Mouse (Mus musculus): ENCODE results near the gene Prdx6. TPM values are rescaled to one million over a fixed set of nuclear protein-coding genes. Genes with fewer than 3 reads are reported as not detected.

Gene Prdx6
- polyA plus RNA-seq, 1 experiment from 2014 or later: 325 TPM

- no peaks in the 10 kb centered on the region for H3K27me3 ChIP-seq (replicated peaks; ENCODE audit: control insufficient read depth, insufficient read depth, low read length)
- H3K9me3 ChIP-seq (ENCODE audit: control insufficient read depth, low read length): no peaks in the 10 kb centered on the region
- WGBS: 68% methylated on average over 11 of the region's 11 CpGs
- ATAC-seq (ENCODE audit: low read depth) (no peak), DNase-seq (ENCODE audit: low spot score) (no peak)
- no peak overlapping the region for H3K9ac ChIP-seq (ENCODE audit: low read depth, low read length)
- peak overlapping the region; percentile 83; the same call in 1 of the 2 replicates for H3K4me2 ChIP-seq (ENCODE audit: low read depth, low read length)
- no peak overlapping the region for H3K27ac ChIP-seq (replicated peaks; ENCODE audit: low read depth, low read length)
- H3K4me3 ChIP-seq (ENCODE audit: low read depth, low read length): no peak overlapping the region; the same call in 1 of the 2 replicates
- H3K36me3 ChIP-seq (ENCODE audit: control insufficient read depth, insufficient read depth, low read length): peaks cover 26% of the 10 kb centered on the region
- peaks cover 24% of the 10 kb centered on the region for H3K4me1 ChIP-seq (ENCODE audit: control insufficient read depth, insufficient read depth, low read length)
Measured at GRCm38 (mm10) chr1:161247643-161248580, 3.1 kb downstream of the Prdx6 start.

GRCm38 (mm10) chr1:161247176-161247575 lies 3.8 kb downstream of the Prdx6 start:
- WGBS: 87% methylated on average over 3 of the region's 3 CpGs
- DNase-seq (ENCODE audit: low spot score) (no peak), ATAC-seq (ENCODE audit: low read depth) (no peak)
- Histone ChIP-seq H3K9ac (ENCODE audit: low read depth, low read length) (no peak overlapping the region), H3K4me1 (ENCODE audit: control insufficient read depth, insufficient read depth, low read length) (peaks cover 24% of the 10 kb centered on the region), H3K27me3 (replicated peaks; ENCODE audit: control insufficient read depth, insufficient read depth, low read length) (no peaks in the 10 kb centered on the region), H3K27ac (replicated peaks; ENCODE audit: low read depth, low read length) (no peak overlapping the region), H3K4me2 (ENCODE audit: low read depth, low read length) (no peak overlapping the region), H3K36me3 (ENCODE audit: control insufficient read depth, insufficient read depth, low read length) (peaks cover 34% of the 10 kb centered on the region), H3K4me3 (ENCODE audit: low read depth, low read length) (no peak overlapping the region), H3K9me3 (ENCODE audit: control insufficient read depth, low read length) (no peaks in the 10 kb centered on the region)

- WGBS: 98% methylated on average over 4 of the region's 4 CpGs
- Histone ChIP-seq H3K9me3 (ENCODE audit: control insufficient read depth, low read length) (no peaks in the 10 kb centered on the region), H3K4me1 (ENCODE audit: control insufficient read depth, insufficient read depth, low read length) (peaks cover 4% of the 10 kb centered on the region; the same call in 1 of the 2 replicates), H3K27me3 (replicated peaks; ENCODE audit: control insufficient read depth, insufficient read depth, low read length) (no peaks in the 10 kb centered on the region), H3K9ac (ENCODE audit: low read depth, low read length) (no peak overlapping the region), H3K27ac (replicated peaks; ENCODE audit: low read depth, low read length) (no peak overlapping the region), H3K4me3 (ENCODE audit: low read depth, low read length) (no peak overlapping the region), H3K36me3 (ENCODE audit: control insufficient read depth, insufficient read depth, low read length) (peaks cover 55% of the 10 kb centered on the region), H3K4me2 (ENCODE audit: low read depth, low read length) (no peak overlapping the region)
- ATAC-seq (ENCODE audit: low read depth) (no peak), DNase-seq (ENCODE audit: low spot score) (no peak)
Measured at GRCm38 (mm10) chr1:161237750-161238149, 13.3 kb downstream of the Prdx6 start.

GRCm38 (mm10) chr1:161237339-161237738 lies 13.7 kb downstream of the Prdx6 start:
- no peak for ATAC-seq (ENCODE audit: low read depth)
- WGBS: 95% methylated on average over 7 of the region's 7 CpGs
- Histone ChIP-seq H3K4me3 (ENCODE audit: low read depth, low read length) (no peak overlapping the region), H3K27me3 (replicated peaks; ENCODE audit: control insufficient read depth, insufficient read depth, low read length) (no peaks in the 10 kb centered on the region), H3K9me3 (ENCODE audit: control insufficient read depth, low read length) (no peaks in the 10 kb centered on the region), H3K4me1 (ENCODE audit: control insufficient read depth, insufficient read depth, low read length) (peaks cover 4% of the 10 kb centered on the region; the same call in 1 of the 2 replicates), H3K9ac (ENCODE audit: low read depth, low read length) (no peak overlapping the region), H3K4me2 (ENCODE audit: low read depth, low read length) (no peak overlapping the region), H3K36me3 (ENCODE audit: control insufficient read depth, insufficient read depth, low read length) (peaks cover 51% of the 10 kb centered on the region), H3K27ac (replicated peaks; ENCODE audit: low read depth, low read length) (no peak overlapping the region)
- no peak for DNase-seq (ENCODE audit: low spot score)

GRCm38 (mm10) chr1:161233226-161233839 lies 17.7 kb downstream of the Prdx6 start:
- ATAC-seq (ENCODE audit: low read depth): peak; percentile 86; the same call in 1 of the 2 replicates

GRCm38 (mm10) chr1:161232181-161232580 lies 18.8 kb downstream of the Prdx6 start:
- H3K27me3 ChIP-seq (replicated peaks; ENCODE audit: control insufficient read depth, insufficient read depth, low read length): no peaks in the 10 kb centered on the region
- 85% methylated on average over 5 of the region's 5 CpGs for WGBS
- DNase-seq (ENCODE audit: low spot score): no peak
- H3K36me3 ChIP-seq (ENCODE audit: control insufficient read depth, insufficient read depth, low read length): peaks cover 7% of the 10 kb centered on the region; the same call in 1 of the 2 replicates
- H3K4me1 ChIP-seq (ENCODE audit: control insufficient read depth, insufficient read depth, low read length): peaks cover 4% of the 10 kb centered on the region; the same call in 1 of the 2 replicates
- no peak overlapping the region for H3K4me2 ChIP-seq (ENCODE audit: low read depth, low read length)
- no peak for ATAC-seq (ENCODE audit: low read depth)
- no peak overlapping the region for H3K9ac ChIP-seq (ENCODE audit: low read depth, low read length)
- no peak overlapping the region for H3K4me3 ChIP-seq (ENCODE audit: low read depth, low read length)
- H3K9me3 ChIP-seq (ENCODE audit: control insufficient read depth, low read length): no peaks in the 10 kb centered on the region
- no peak overlapping the region for H3K27ac ChIP-seq (replicated peaks; ENCODE audit: low read depth, low read length)

More at GRCm38 (mm10) chr1:161233226-161233839, 17.7 kb downstream of the Prdx6 start:
- Histone ChIP-seq H3K4me3 (ENCODE audit: low read depth, low read length) (no peak overlapping the region), H3K27me3 (replicated peaks; ENCODE audit: control insufficient read depth, insufficient read depth, low read length) (no peaks in the 10 kb centered on the region), H3K4me1 (ENCODE audit: control insufficient read depth, insufficient read depth, low read length) (peaks cover 4% of the 10 kb centered on the region; the same call in 1 of the 2 replicates), H3K4me2 (ENCODE audit: low read depth, low read length) (peak overlapping the region; percentile 32), H3K36me3 (ENCODE audit: control insufficient read depth, insufficient read depth, low read length) (peaks cover 19% of the 10 kb centered on the region), H3K27ac (replicated peaks; ENCODE audit: low read depth, low read length) (no peak overlapping the region), H3K9ac (ENCODE audit: low read depth, low read length) (no peak overlapping the region), H3K9me3 (ENCODE audit: control insufficient read depth, low read length) (no peaks in the 10 kb centered on the region)
- peak; percentile 91 for DNase-seq (ENCODE audit: low spot score)
- 55% methylated on average over 13 of the region's 13 CpGs for WGBS

GRCm38 (mm10) chr1:161224837-161225236 lies 26.2 kb downstream of the Prdx6 start:
- 23% methylated on average over 5 of the region's 5 CpGs for WGBS
- no peaks in the 10 kb centered on the region for H3K9me3 ChIP-seq (ENCODE audit: control insufficient read depth, low read length)
- no peaks in the 10 kb centered on the region for H3K36me3 ChIP-seq (ENCODE audit: control insufficient read depth, insufficient read depth, low read length)
- no peak overlapping the region for H3K9ac ChIP-seq (ENCODE audit: low read depth, low read length)
- H3K4me1 ChIP-seq (ENCODE audit: control insufficient read depth, insufficient read depth, low read length): no peaks in the 10 kb centered on the region
- H3K4me2 ChIP-seq (ENCODE audit: low read depth, low read length): no peak overlapping the region
- no peak overlapping the region for H3K4me3 ChIP-seq (ENCODE audit: low read depth, low read length)
- peak; percentile 93 for DNase-seq (ENCODE audit: low spot score)
- no peaks in the 10 kb centered on the region for H3K27me3 ChIP-seq (replicated peaks; ENCODE audit: control insufficient read depth, insufficient read depth, low read length)
- no peak overlapping the region for H3K27ac ChIP-seq (replicated peaks; ENCODE audit: low read depth, low read length)
- ATAC-seq (ENCODE audit: low read depth): peak; percentile 82

GRCm38 (mm10) chr1:161219816-161220215 lies 31.2 kb downstream of the Prdx6 start:
- no peak for DNase-seq (ENCODE audit: low spot score)
- ATAC-seq (ENCODE audit: low read depth): no peak
- Histone ChIP-seq H3K27ac (replicated peaks; ENCODE audit: low read depth, low read length) (no peak overlapping the region), H3K36me3 (ENCODE audit: control insufficient read depth, insufficient read depth, low read length) (no peaks in the 10 kb centered on the region), H3K9me3 (ENCODE audit: control insufficient read depth, low read length) (no peaks in the 10 kb centered on the region), H3K27me3 (replicated peaks; ENCODE audit: control insufficient read depth, insufficient read depth, low read length) (no peaks in the 10 kb centered on the region), H3K4me2 (ENCODE audit: low read depth, low read length) (no peak overlapping the region), H3K4me1 (ENCODE audit: control insufficient read depth, insufficient read depth, low read length) (no peaks in the 10 kb centered on the region), H3K9ac (ENCODE audit: low read depth, low read length) (no peak overlapping the region), H3K4me3 (ENCODE audit: low read depth, low read length) (no peak overlapping the region)
- WGBS: 72% methylated on average over 3 of the region's 3 CpGs

Measured in embryonic facial prominence, embryonic 14.5 days (tissue).